Mouse (Mus musculus) brain, adult 10 weeks (tissue): ENCODE results near the gene Trappc11. TPM values are rescaled to one million over a fixed set of nuclear protein-coding genes. Genes with fewer than 3 reads are reported as not detected.

ENCODE experiments used
- polyA plus RNA-seq: library from polyadenylated mRNA; stranded (reverse); fragments of 350-450 nt; fragmentation: Illumina TruSeq; extraction: RNeasy Lipid Tissue Mini Kit (QIAGEN cat#74804); gene quantifications from one replicate; pipeline ENCODE4 v1.2.3, GENCODE M21; 2015; ENCODE audit warnings: low read depth, low replicate concordance

Trappc11 gene
- 40.0 TPM for polyA plus RNA-seq

GRCm38 (mm10) chr8:47533344-47534125 lies at the start of gene Trappc11, which contains the start of gene Rwdd4a:
TSS of gene Trappc11 (minus strand) at chr8:47533470.
TSS of gene Rwdd4a (plus strand) at chr8:47533664.

DNA sequence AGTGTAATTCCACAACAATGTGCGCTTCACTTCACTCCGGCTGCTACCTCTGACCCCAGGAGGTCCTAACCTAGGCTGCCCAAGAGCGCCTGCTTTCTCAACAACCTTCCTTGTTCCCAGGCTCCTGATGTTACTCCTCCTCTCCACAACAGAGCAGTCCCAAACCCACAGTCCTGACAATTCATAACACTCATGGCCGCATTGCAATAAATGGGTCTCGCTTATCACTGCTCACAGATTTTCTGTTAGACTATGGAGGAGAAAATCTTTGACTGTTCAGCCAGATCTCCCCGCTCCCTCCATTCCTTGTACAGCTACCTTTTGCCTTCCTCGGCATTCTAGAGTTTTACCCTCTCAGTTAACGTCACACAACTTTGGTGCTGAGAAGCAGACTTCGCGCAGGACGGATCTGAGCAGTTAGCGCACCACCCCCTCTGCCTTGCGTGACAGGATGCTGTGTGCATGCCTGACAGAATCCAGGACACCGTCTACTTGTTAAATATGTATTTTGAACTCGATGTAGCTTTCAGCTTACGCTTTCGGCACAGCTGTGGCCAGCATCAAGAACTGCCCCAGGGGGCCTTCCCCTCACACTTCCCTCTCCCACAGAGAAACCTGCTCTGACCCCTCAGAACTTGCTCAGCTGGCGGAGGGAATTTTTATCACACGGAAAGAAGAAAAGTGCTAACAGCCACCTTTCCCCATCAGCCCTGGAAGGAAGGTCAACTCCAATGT lies 86.8 kb downstream of the Trappc11 start, which contains the start of gene Stox2:
TSS of gene Stox2 (minus strand) at position 51 of the 735 bp plus-strand sequence.

Other genes with a start within 250 kb of the Trappc11 start
- 32.4 TPM for gene Stox2, start 87.1 kb downstream of the Trappc11 start, polyA plus RNA-seq
- 26.3 TPM for gene Rwdd4a, start 194 bp upstream of the Trappc11 start, polyA plus RNA-seq
- gene Ing2, start 142.1 kb upstream of the Trappc11 start, polyA plus RNA-seq = 49.9 TPM
- gene Cdkn2aip, start 180.5 kb upstream of the Trappc11 start, polyA plus RNA-seq = 13.3 TPM